Mouse (Mus musculus) cortical plate, adult 2 months (tissue): ENCODE results near the gene Rab22a.

Source experiments
- CTCF ChIP-seq: fragments of 200-500 bp; IDR thresholded peaks from 2 replicates; pipeline ENCODE4 v1.5.1; 2011; ENCODE audit warnings: mild to moderate bottlenecking, control low read depth, low read length; ENCODE audit not compliant: insufficient read depth; ENCODE audit errors: extremely low read depth
- POLR2A ChIP-seq: fragments of 200-500 bp; IDR thresholded peaks from 2 replicates; pipeline ENCODE4 v1.6.1; 2011; ENCODE audit warnings: mild to moderate bottlenecking, low read length, control low read depth; ENCODE audit not compliant: insufficient read depth; ENCODE audit errors: extremely low read depth

DNA sequence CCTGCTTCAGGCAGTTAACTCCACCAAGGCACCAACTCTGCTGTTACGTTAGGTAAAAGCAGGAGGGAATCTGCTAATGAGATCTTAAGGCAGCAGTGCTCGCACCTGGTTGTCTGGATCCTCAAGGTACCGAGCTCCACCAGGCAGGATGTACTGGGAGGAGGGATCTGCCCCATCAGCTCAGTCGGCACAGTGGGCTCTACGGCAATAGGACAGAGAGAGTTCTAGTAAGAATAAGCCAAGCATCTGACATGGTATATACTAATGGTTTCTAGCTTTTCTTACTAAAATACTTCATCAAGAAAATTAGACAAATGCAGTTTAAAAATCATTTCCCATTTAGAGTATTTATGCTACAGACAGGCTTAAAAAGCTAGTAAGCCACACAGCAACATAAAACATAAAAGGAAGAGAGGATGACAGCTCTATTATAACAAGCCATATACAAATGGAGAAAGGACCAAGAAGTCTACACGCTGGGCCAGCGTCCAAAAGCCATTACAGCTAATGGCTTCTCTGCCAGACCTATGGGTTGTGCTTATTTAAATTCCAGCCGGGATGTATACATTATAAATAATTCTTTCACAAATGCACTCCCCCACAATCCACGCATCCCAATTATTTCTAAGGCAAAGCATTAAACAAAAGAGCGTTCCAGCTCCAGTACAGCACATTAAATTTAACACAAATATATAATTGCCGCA lies 44.0 kb upstream of the Rab22a start:
- TF ChIP-seq POLR2A (no peak), CTCF (no peak)
